Mouse (Mus musculus): ENCODE data around the gene Aplnr.

DNA sequence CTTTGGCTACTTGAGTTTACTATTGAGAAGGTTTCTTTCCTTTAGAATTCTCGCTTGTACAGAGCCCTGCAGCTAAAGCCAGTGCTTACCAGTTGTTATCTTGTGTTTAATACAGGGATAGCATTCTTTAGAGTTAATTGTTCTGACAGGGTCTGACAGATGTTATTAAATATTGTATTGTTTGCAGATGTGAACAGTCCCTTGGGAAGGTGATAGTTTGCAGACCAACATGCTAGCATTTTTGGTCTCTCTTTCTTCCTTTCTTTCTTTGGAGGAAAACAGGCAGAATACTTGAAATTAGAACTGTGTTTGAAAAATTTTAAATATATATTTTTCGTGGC is 36.7 kb downstream of the Aplnr start:
- TF ChIP-seq GATA1 (IDR thresholded peaks at IDR 0.05; ENCODE audit: low read length) (no peak), TAL1 (IDR thresholded peaks at IDR 0.05; ENCODE audit: low read length) (no peak)

Measured in erythroblast, embryonic 14.5 days (primary cell).